Mouse (Mus musculus) lung, embryonic 14.5 days (tissue): ENCODE data around the gene Dnm1. TPM values are rescaled to one million over a fixed set of nuclear protein-coding genes. Genes with fewer than 3 reads are reported as not detected.
A peak's percentile ranks its signal among the peaks of the same experiment; 100 is the strongest.
"Not testable (repeated sequence)": the region's sequence is repeated elsewhere in the genome, so short reads cannot be mapped to it uniquely, and the experiment has no call there.

Experiments
- ATAC-seq: fragments of 200-750 bp; cut with Nextera tagmentation; 2 replicates; pipeline ENCODE4 v1.8.0; 2017; ENCODE audit warnings: mild to moderate bottlenecking, moderate TSS enrichment, moderate library complexity; ENCODE audit not compliant: insufficient read depth
- DNase-seq: peaks from one replicate; pipeline ENCODE4 v3.0.0-alpha.2; 2015
- H3K27ac ChIP-seq: fragments of 300-500 bp; sonication (generic); 2 replicates; pipeline ENCODE4 v1.5.1; 2014; ENCODE audit warnings: low read depth, mild to moderate bottlenecking, moderate library complexity
- H3K27me3 ChIP-seq: fragments of 300-500 bp; sonication (generic); 2 replicates; pipeline ENCODE4 v1.6.1; 2014; ENCODE audit warnings: low read length, control low read depth; ENCODE audit not compliant: insufficient read depth
- H3K36me3 ChIP-seq: fragments of 300-500 bp; sonication (generic); 2 replicates; pipeline ENCODE4 v1.6.1; 2014; ENCODE audit warnings: control low read depth; ENCODE audit not compliant: insufficient read depth
- H3K4me1 ChIP-seq: fragments of 300-500 bp; sonication (generic); 2 replicates; pipeline ENCODE4 v1.6.1; 2014; ENCODE audit warnings: antibody characterized with exemption, control low read depth; ENCODE audit not compliant: insufficient read depth
- H3K4me2 ChIP-seq: fragments of 300-500 bp; sonication (generic); 2 replicates; pipeline ENCODE4 v1.6.1; 2014; ENCODE audit warnings: mild to moderate bottlenecking
- H3K4me3 ChIP-seq: fragments of 300-500 bp; sonication (generic); 2 replicates; pipeline ENCODE4 v1.5.1; 2014; ENCODE audit warnings: low read depth, low read length
- H3K9ac ChIP-seq: fragments of 300-500 bp; sonication (generic); 2 replicates; pipeline ENCODE4 v1.6.1; 2014
- H3K9me3 ChIP-seq: fragments of 300-500 bp; sonication (generic); 2 replicates; pipeline ENCODE4 v1.6.1; 2016; ENCODE audit warnings: low read depth, low read length, control low read depth
- CTCF ChIP-seq: IDR thresholded peaks from 2 replicates; pipeline ENCODE4 v1.5.1; 2016; ENCODE audit warnings: antibody characterized with exemption, low read depth
- WGBS: fragments of 180-500 bp; shearing (Covaris S2); extraction: QIAGEN DNeasy Blood & Tissue Kit; methylation state at CpG from one replicate; pipeline ENCODE4 v1.1.7; 2014; 5-methylcytosine and 5-hydroxymethylcytosine counted together
- polyA plus RNA-seq: library from polyadenylated mRNA; unstranded; fragments of >200 nt; fragmentation: Nextera tagmentation; extraction: Ambion mirVana; gene quantifications from 2 replicates; pipeline ENCODE4 v1.2.1, GENCODE M21; 2014

Gene Dnm1
- polyA plus RNA-seq, 1 experiment from 2014 or later: 17.5 TPM

DNA sequence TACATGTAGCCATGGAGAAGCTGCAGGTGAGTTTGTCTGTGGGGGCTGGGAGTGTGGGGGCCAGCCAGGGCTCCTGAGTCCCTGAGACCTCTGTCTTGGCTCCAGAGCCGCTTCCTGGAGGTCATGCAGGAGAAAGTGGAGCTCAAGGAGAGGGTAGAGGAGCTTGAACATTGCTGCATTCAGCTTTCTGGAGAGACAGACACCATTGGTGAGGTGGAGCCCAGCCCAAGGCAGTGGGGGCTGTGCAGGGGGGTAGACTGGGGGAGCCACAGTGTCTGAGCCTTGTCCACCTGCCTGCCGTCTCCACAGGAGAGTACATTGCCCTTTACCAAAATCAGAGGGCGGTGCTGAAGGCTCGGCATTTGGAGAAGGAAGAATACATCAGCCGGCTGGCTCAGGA is 47.5 kb downstream of the Dnm1 start:
- H3K27ac ChIP-seq: no peak overlapping the region
- no peaks in the 10 kb centered on the region for H3K9me3 ChIP-seq
- no peak overlapping the region for H3K4me3 ChIP-seq
- peaks cover 97% of the 10 kb centered on the region for H3K36me3 ChIP-seq
- no peak overlapping the region for H3K9ac ChIP-seq
- no peak overlapping the region for H3K4me2 ChIP-seq
- no peak for TF ChIP-seq CTCF
- ATAC-seq (no peak), DNase-seq (no peak)
- WGBS: 85% methylated on average over 5 of the region's 5 CpGs
- H3K27me3 ChIP-seq: no peaks in the 10 kb centered on the region
- 0 out of 2 replicates have a peak, but pooled peaks cover 1% of the 10 kb centered on the region for H3K4me1 ChIP-seq

- H3K9ac ChIP-seq: no peak overlapping the region
- no peak overlapping the region for H3K4me2 ChIP-seq
- 54% methylated on average over 8 of the region's 8 CpGs for WGBS
- TF ChIP-seq CTCF: peak; percentile 86
- DNase-seq (peak; percentile 73), ATAC-seq (peak; percentile 63; the same call in 1 of the 2 replicates)
- H3K4me1 ChIP-seq: no peaks in the 10 kb centered on the region
- no peaks in the 10 kb centered on the region for H3K27me3 ChIP-seq
- no peak overlapping the region for H3K4me3 ChIP-seq
- no peak overlapping the region for H3K27ac ChIP-seq
- no peaks in the 10 kb centered on the region for H3K9me3 ChIP-seq
- peaks cover 93% of the 10 kb centered on the region for H3K36me3 ChIP-seq
Measured at GRCm38 (mm10) chr2:32304145-32304832, 48.8 kb downstream of the Dnm1 start.

DNA sequence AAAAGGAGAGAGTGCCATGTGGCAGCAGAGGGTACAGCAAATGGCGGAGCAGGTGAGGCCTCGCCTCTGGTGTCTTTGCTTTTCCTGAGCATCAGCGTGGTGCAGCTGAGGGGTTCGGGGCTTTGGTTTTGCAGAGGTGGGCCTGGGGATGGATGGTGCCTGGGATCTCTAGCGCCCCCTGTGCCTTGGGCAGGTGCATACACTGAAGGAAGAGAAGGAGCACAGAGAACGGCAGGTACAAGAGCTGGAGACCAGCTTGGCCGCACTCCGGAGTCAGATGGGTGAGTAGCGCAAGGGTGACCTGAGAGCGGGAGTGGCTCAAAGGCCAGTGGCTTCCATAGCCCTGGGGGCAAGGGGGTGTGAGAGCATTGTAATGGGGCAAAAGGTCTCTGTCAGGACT is 50.2 kb downstream of the Dnm1 start:
- Histone ChIP-seq H3K4me1 (no peaks in the 10 kb centered on the region), H3K27ac (no peak overlapping the region), H3K36me3 (peaks cover 94% of the 10 kb centered on the region), H3K27me3 (no peaks in the 10 kb centered on the region), H3K9me3 (no peaks in the 10 kb centered on the region), H3K4me3 (no peak overlapping the region), H3K4me2 (no peak overlapping the region), H3K9ac (no peak overlapping the region)
- ATAC-seq (no peak), DNase-seq (no peak)
- 92% methylated on average over 9 of the region's 10 CpGs for WGBS
- TF ChIP-seq CTCF: peak; percentile 40

GRCm38 (mm10) chr2:32299469-32299868 is 53.7 kb downstream of the Dnm1 start:
- TF ChIP-seq CTCF: no peak
- H3K9ac ChIP-seq: no peak overlapping the region
- no peaks in the 10 kb centered on the region for H3K9me3 ChIP-seq
- H3K27ac ChIP-seq: no peak overlapping the region
- WGBS: 80% methylated on average over 4 of the region's 4 CpGs
- no peak overlapping the region for H3K4me3 ChIP-seq
- no peaks in the 10 kb centered on the region for H3K4me1 ChIP-seq
- H3K4me2 ChIP-seq: no peak overlapping the region
- ATAC-seq (no peak), DNase-seq (no peak)
- H3K27me3 ChIP-seq: no peaks in the 10 kb centered on the region
- H3K36me3 ChIP-seq: peaks cover 84% of the 10 kb centered on the region

DNA sequence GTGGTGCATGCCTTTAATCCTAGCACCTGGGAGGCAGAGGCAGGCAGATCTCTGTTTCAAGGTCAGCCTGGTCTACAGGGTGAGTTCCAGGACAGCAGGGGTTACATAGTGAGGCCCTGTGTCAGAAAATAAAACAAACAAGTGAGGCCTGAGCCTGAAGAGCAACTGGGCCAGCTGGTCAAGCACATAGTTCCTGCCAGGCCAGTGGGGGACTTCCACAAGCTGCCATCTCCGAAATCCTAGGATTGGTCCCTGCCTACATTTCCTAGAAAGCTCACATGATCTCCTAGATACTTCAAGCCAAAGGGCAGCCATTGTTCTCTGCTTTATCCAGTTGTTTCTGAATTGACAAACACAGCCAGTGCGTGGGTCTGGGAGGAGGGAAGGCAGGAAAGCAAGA is 57.3 kb downstream of the Dnm1 start:
- not testable (repeated sequence) for H3K27me3 ChIP-seq, H3K9ac ChIP-seq, ATAC-seq, H3K27ac ChIP-seq, H3K4me1 ChIP-seq, H3K4me3 ChIP-seq, H3K9me3 ChIP-seq, DNase-seq, H3K4me2 ChIP-seq
- H3K36me3 ChIP-seq: peaks cover 74% of the 10 kb centered on the region
- 88% methylated on average over 2 of the region's 2 CpGs for WGBS

- TF ChIP-seq CTCF: no peak
- Histone ChIP-seq H3K4me2 (no peak overlapping the region), H3K27me3 (no peaks in the 10 kb centered on the region), H3K9me3 (no peaks in the 10 kb centered on the region), H3K4me3 (no peak overlapping the region), H3K27ac (no peak overlapping the region), H3K4me1 (no peaks in the 10 kb centered on the region), H3K36me3 (peaks cover 72% of the 10 kb centered on the region), H3K9ac (no peak overlapping the region)
- ATAC-seq: no peak
- no peak for DNase-seq
- WGBS: 81% methylated on average over 3 of the region's 3 CpGs
Measured at GRCm38 (mm10) chr2:32295285-32295684, 57.9 kb downstream of the Dnm1 start.

GRCm38 (mm10) chr2:32294348-32294747 is 58.8 kb downstream of the Dnm1 start:
- no peak for ATAC-seq
- no peak overlapping the region for H3K27ac ChIP-seq
- no peaks in the 10 kb centered on the region for H3K9me3 ChIP-seq
- H3K36me3 ChIP-seq: peaks cover 63% of the 10 kb centered on the region
- WGBS: 78% methylated on average over 8 of the region's 8 CpGs
- H3K27me3 ChIP-seq: no peaks in the 10 kb centered on the region
- no peak overlapping the region for H3K4me2 ChIP-seq
- TF ChIP-seq CTCF: no peak
- DNase-seq: no peak
- H3K4me1 ChIP-seq: 0 out of 2 replicates have a peak, but pooled peaks cover 2% of the 10 kb centered on the region
- no peak overlapping the region for H3K9ac ChIP-seq
- H3K4me3 ChIP-seq: no peak overlapping the region
